10 mouse cellular contexts compared by ENCODE assay signal in the genomic region with DNA sequence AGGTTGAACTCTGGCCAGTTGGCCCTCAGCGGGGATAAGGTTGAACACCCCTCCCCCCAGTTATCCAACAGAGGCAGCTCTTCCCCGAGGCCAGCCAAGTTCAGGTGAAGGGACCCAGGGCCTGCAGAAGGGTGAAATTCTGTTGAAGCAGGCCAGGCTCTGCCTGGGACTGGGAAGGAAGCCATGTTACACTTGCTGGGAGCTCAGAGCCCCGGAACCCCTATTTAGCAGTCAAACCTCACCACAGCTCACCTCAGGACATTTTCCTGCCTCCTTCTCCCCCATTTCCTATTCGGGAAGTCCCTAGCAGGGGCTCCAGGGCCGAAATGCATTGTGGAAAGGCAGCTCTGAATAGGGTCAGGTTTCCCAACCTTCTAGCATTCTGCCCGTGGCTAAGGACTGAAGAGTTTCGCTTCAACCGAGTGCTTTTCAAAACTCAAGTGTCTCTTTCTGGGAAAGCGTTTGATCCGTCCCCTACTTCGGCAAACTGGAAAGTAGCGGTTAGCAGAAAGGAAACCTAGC. TPM values are rescaled to one million over a fixed set of nuclear protein-coding genes. Genes with fewer than 3 reads are reported as not detected.
DNase-seq lines count a peak whose midpoint lies in the region; ATAC-seq and TF ChIP-seq lines count a peak whose summit lies in the region.
"Had no signal": no experiment of that assay in that cellular context is flagged by ENCODE, and none has a peak within 500 bp of the region (broad histone marks: within the 10 kb centered on the region; RNA-seq: fewer than 3 reads in every experiment).

No protein-coding gene starts in this region.

- no peaks in the 10 kb centered on the region for H3K9me3 ChIP-seq in heart, embryonic 11.5 days (replicated peaks; ENCODE audit: control insufficient read depth, low read length)
- no peaks in the 10 kb centered on the region for H3K9me3 ChIP-seq in hindbrain, embryonic 10.5 days
- H3K9me3 ChIP-seq in limb, embryonic 11.5 days (ENCODE audit: control insufficient read depth, low read length): no peaks in the 10 kb centered on the region
- no peaks in the 10 kb centered on the region for H3K9me3 ChIP-seq in midbrain, embryonic 14.5 days (ENCODE audit: control insufficient read depth, low read length)

- no peak for TF ChIP-seq CTCF in layer of hippocampus, adult 2 months (conservative IDR thresholded peaks at IDR 0.05)

- no peak overlapping the region for H3K27ac ChIP-seq in heart, embryonic 11.5 days (ENCODE audit: low read depth, low read length)
- H3K27ac ChIP-seq in hindbrain, embryonic 10.5 days: peak overlapping the region; percentile 98
- no peak overlapping the region for H3K27ac ChIP-seq in limb, embryonic 11.5 days (replicated peaks; ENCODE audit: low read depth, low read length)
- peak overlapping the region; percentile 83 for H3K27ac ChIP-seq in midbrain, embryonic 14.5 days (replicated peaks; ENCODE audit: low read depth, low read length)
- H3K27ac ChIP-seq in layer of hippocampus, adult 2 months: no peak overlapping the region

- peak overlapping the region; percentile 40; the same call in 1 of the 2 replicates for H3K4me3 ChIP-seq in heart, embryonic 11.5 days (ENCODE audit: low read depth, low read length)
- peak overlapping the region; percentile 92 for H3K4me3 ChIP-seq in hindbrain, embryonic 10.5 days
- peak overlapping the region; percentile 6; the same call in 1 of the 2 replicates for H3K4me3 ChIP-seq in limb, embryonic 11.5 days (ENCODE audit: low read depth, low read length)
- peak overlapping the region; percentile 33 for H3K4me3 ChIP-seq in midbrain, embryonic 14.5 days (replicated peaks; ENCODE audit: low read depth, low read length)
- H3K4me3 ChIP-seq in layer of hippocampus, adult 2 months: no peak overlapping the region

- no peaks in the 10 kb centered on the region for H3K36me3 ChIP-seq in heart, embryonic 11.5 days (ENCODE audit: control insufficient read depth, insufficient read depth, low read length)
- H3K36me3 ChIP-seq in hindbrain, embryonic 10.5 days: no peaks in the 10 kb centered on the region
- no peaks in the 10 kb centered on the region for H3K36me3 ChIP-seq in limb, embryonic 11.5 days (ENCODE audit: control insufficient read depth, insufficient read depth, low read length)
- no peaks in the 10 kb centered on the region for H3K36me3 ChIP-seq in midbrain, embryonic 14.5 days (ENCODE audit: control insufficient read depth, insufficient read depth, low read length)

- intact Hi-C loops in heart, postnatal 14 days (cut with DNase I): no loop called here

- H3K4me2 ChIP-seq in heart, embryonic 11.5 days: peak overlapping the region; percentile 73
- H3K4me2 ChIP-seq in limb, embryonic 11.5 days (ENCODE audit: low read depth, severe bottlenecking): peak overlapping the region; percentile 47; the same call in 1 of the 2 replicates
- peak overlapping the region; percentile 82 for H3K4me2 ChIP-seq in midbrain, embryonic 14.5 days (ENCODE audit: low read length)

- peaks cover 49% of the 10 kb centered on the region for H3K27me3 ChIP-seq in heart, embryonic 11.5 days (ENCODE audit: control insufficient read depth, insufficient read depth, low read length)
- peaks cover 74% of the 10 kb centered on the region for H3K27me3 ChIP-seq in hindbrain, embryonic 10.5 days (ENCODE audit: insufficient read depth, poor library complexity, severe bottlenecking)
- H3K27me3 ChIP-seq in limb, embryonic 11.5 days (ENCODE audit: control insufficient read depth, insufficient read depth, low read length): peaks cover 78% of the 10 kb centered on the region
- peaks cover 7% of the 10 kb centered on the region for H3K27me3 ChIP-seq in midbrain, embryonic 14.5 days (ENCODE audit: control insufficient read depth, insufficient read depth, low read length)

- H3K4me1 ChIP-seq in heart, embryonic 11.5 days (ENCODE audit: control insufficient read depth, insufficient read depth, low read length): peaks cover 20% of the 10 kb centered on the region; the same call in 1 of the 2 replicates
- H3K4me1 ChIP-seq in hindbrain, embryonic 10.5 days (replicated peaks): peaks cover 68% of the 10 kb centered on the region
- H3K4me1 ChIP-seq in limb, embryonic 11.5 days (ENCODE audit: control insufficient read depth, insufficient read depth, low read length): peaks cover 21% of the 10 kb centered on the region
- H3K4me1 ChIP-seq in midbrain, embryonic 14.5 days (ENCODE audit: control insufficient read depth, insufficient read depth, low read length): peaks cover 39% of the 10 kb centered on the region

- no peak overlapping the region for H3K9ac ChIP-seq in heart, embryonic 11.5 days (ENCODE audit: low read depth, low read length)
- no peak overlapping the region for H3K9ac ChIP-seq in limb, embryonic 11.5 days (ENCODE audit: low read length)
- H3K9ac ChIP-seq in midbrain, embryonic 14.5 days (replicated peaks; ENCODE audit: low read length): peak overlapping the region; percentile 46

- no peak for ATAC-seq in heart, embryonic 11.5 days (replicated peaks; ENCODE audit: insufficient number of reproducible peaks, low FRiP score, low TSS enrichment)
- ATAC-seq in limb, embryonic 11.5 days (ENCODE audit: insufficient number of reproducible peaks, low FRiP score, low TSS enrichment, low read depth): no peak
- no peak for ATAC-seq in midbrain, embryonic 14.5 days (ENCODE audit: low FRiP score, low TSS enrichment)

- no peak for DNase-seq in heart, postnatal 14 days
- DNase-seq in hindbrain, embryonic 10.5 days (ENCODE audit: low spot score): no peak
- DNase-seq in limb, embryonic 11.5 days (ENCODE audit: low spot score): peak; percentile 53
- peak; percentile 42 for DNase-seq in midbrain, embryonic 14.5 days
- no peak for DNase-seq in layer of hippocampus, adult 2 months (ENCODE audit: low spot score in 2 of 2)
- DNase-seq in urinary bladder, adult 2 months (ENCODE audit: low spot score): no peak
- no peak for DNase-seq in testis, postnatal 10 days (ENCODE audit: low spot score)
- DNase-seq: cerebellum, adult 11 months; layer of hippocampus, postnatal 36 days had no signal

- 8% methylated on average over 12 of the region's 12 CpGs for WGBS in heart, embryonic 11.5 days (ENCODE audit: insufficient replicate concordance)
- 4% methylated on average over 12 of the region's 12 CpGs for WGBS in hindbrain, embryonic 10.5 days
- 3% methylated on average over 12 of the region's 12 CpGs for WGBS in limb, embryonic 11.5 days
- WGBS in midbrain, embryonic 14.5 days: 8% methylated on average over 12 of the region's 12 CpGs

RNA-seq across cellular contexts. Expression of gene Irx3, which starts 4.9 kb away (rescaled TPM):
- 7.9 and 8.6 TPM in 2 replicates for polyA plus RNA-seq in heart, embryonic 11.5 days (2014; fragmentation: Nextera tagmentation; extraction: Ambion mirVana)
- 10 to 100 TPM; 22.5 to 31.6 TPM for total RNA-seq in heart, postnatal 14 days (2021)
- 38.1 and 45.2 TPM in 2 replicates for polyA plus RNA-seq in hindbrain, embryonic 10.5 days (2016; fragmentation: Nextera tagmentation; extraction: Ambion mirVana)
- polyA plus RNA-seq in limb, embryonic 11.5 days (2014; fragmentation: Nextera tagmentation; extraction: Ambion mirVana): 15.3 and 21.0 TPM in 2 replicates
- 23.5 and 26.1 TPM in 2 replicates for polyA plus RNA-seq in midbrain, embryonic 14.5 days (2014; fragmentation: Nextera tagmentation; extraction: Ambion mirVana)
- total RNA-seq in layer of hippocampus, adult 2 months (2021): under 1 TPM; 0.18 to 0.25 TPM
- 0.34 and 0.50 TPM in 2 replicates for polyA plus RNA-seq in urinary bladder, adult 2 months (2012; rRNA removed)

Comparison
In these comparisons a context has a peak if more than half of its experiments do, and no peak if none do; other contexts are left out.
1. H3K27ac ChIP-seq: peak in hindbrain, embryonic 10.5 days (single experiment) and midbrain, embryonic 14.5 days (single experiment); none in heart, embryonic 11.5 days (single experiment), limb, embryonic 11.5 days (single experiment) and layer of hippocampus, adult 2 months (single experiment).
2. DNase-seq: peak in limb, embryonic 11.5 days (single experiment) and midbrain, embryonic 14.5 days (single experiment); none in heart, postnatal 14 days (0 of 2), hindbrain, embryonic 10.5 days (single experiment), layer of hippocampus, adult 2 months (0 of 2), urinary bladder, adult 2 months (single experiment) and testis, postnatal 10 days (single experiment).
3. Peak in every context shown above with its lines, with median percentiles within 50 percentile points of each other: H3K4me2 ChIP-seq.